Mouse (Mus musculus) CH12.LX (cell line): ENCODE measurements at regions not wholly inside any gene's neighbourhood (a gene's known extent, or its start where the extent isn't known, plus 50 kb on each side); places are given as distances from the start of the nearest gene placed in this dataset.

Experiments used
- DNase-seq: peaks from one replicate; pipeline ENCODE4 v3.0.0-alpha.2; 2013; ENCODE audit errors: extremely low read depth
- H3K27ac ChIP-seq: 2 replicates; pipeline ENCODE4 v1.5.1; 2012; ENCODE audit warnings: low read depth, mild to moderate bottlenecking, control low read depth, moderate library complexity; ENCODE audit not compliant: insufficient read depth
- H3K27me3 ChIP-seq: replicated peaks from 2 replicates; pipeline ENCODE3; 2012; ENCODE audit warnings: inconsistent platforms
- H3K36me3 ChIP-seq, 2 experiments: replicated peaks in 1 of 2; 2 replicates each; pipeline versions ENCODE3 to v1.6.1; 2012; ENCODE audit warnings: inconsistent platforms in 1 of 2, low read length in 1 of 2, mild to moderate bottlenecking in 1 of 2, mixed read lengths in 1 of 2, moderate library complexity in 1 of 2; ENCODE audit not compliant: control insufficient read depth in 1 of 2, insufficient read depth in 1 of 2
- H3K4me1 ChIP-seq, 2 experiments: 2 replicates each; pipeline ENCODE4 v1.6.1; 2012; ENCODE audit warnings: inconsistent platforms in 1 of 2, moderate library complexity in 1 of 2; ENCODE audit not compliant: insufficient read depth in 2 of 2, control insufficient read depth in 1 of 2
- H3K4me2 ChIP-seq: 2 replicates; pipeline ENCODE4 v1.6.1; 2012; ENCODE audit warnings: low read depth, mild to moderate bottlenecking, control low read depth; ENCODE audit not compliant: poor library complexity, insufficient read depth, severe bottlenecking
- H3K4me3 ChIP-seq, 3 experiments: fragments of 150-350 bp in 1 of 3; sonication (generic) in 1 of 3; replicated peaks in 1 of 3; 2 replicates each; pipeline versions ENCODE3 to v1.5.1; 2011 to 2012; ENCODE audit warnings: low read depth in 2 of 3, low read length in 2 of 3, mild to moderate bottlenecking in 2 of 3, moderate library complexity in 2 of 3, control low read depth in 1 of 3, improper control_type of control experiment in 1 of 3, inconsistent platforms in 1 of 3, mixed read lengths in 1 of 3; ENCODE audit not compliant: poor library complexity in 1 of 3
- H3K79me2 ChIP-seq: replicated peaks from 2 replicates; pipeline ENCODE4 v1.6.1; 2012; ENCODE audit warnings: mild to moderate bottlenecking, moderate library complexity; ENCODE audit not compliant: control insufficient read depth, poor library complexity, insufficient read depth, severe bottlenecking; ENCODE audit errors: extremely low read depth
- H3K9ac ChIP-seq: 2 replicates; pipeline ENCODE4 v1.6.1; 2012; ENCODE audit warnings: low read depth, mild to moderate bottlenecking, control low read depth, moderate library complexity; ENCODE audit not compliant: insufficient read depth
- H3K9me3 ChIP-seq: replicated peaks from 2 replicates; pipeline ENCODE3; 2012; ENCODE audit warnings: low read length, inconsistent platforms, mixed read lengths
- CHD1 ChIP-seq: IDR thresholded peaks from 2 replicates; pipeline ENCODE4 v1.6.1; 2012; ENCODE audit warnings: low read depth, low read length, improper control_type of control experiment, inconsistent platforms
- ETS1 ChIP-seq: conservative IDR thresholded peaks from 2 replicates; pipeline ENCODE4 v1.6.1; 2012; ENCODE audit warnings: low read depth, mild to moderate bottlenecking, inconsistent platforms, low read length, improper control_type of control experiment, moderate library complexity
- GABPA ChIP-seq: IDR thresholded peaks from 2 replicates; pipeline ENCODE4 v1.6.1; 2012; ENCODE audit warnings: low read depth, low read length, improper control_type of control experiment, inconsistent platforms; ENCODE audit not compliant: insufficient replicate concordance
- HCFC1 ChIP-seq: IDR thresholded peaks from 2 replicates; pipeline ENCODE4 v1.6.1; 2012; ENCODE audit warnings: low read depth, mild to moderate bottlenecking, inconsistent platforms, low read length, improper control_type of control experiment
- JUN ChIP-seq: IDR thresholded peaks from 2 replicates; pipeline ENCODE4 v1.6.1; 2011; ENCODE audit warnings: low read depth, mild to moderate bottlenecking, low read length, improper control_type of control experiment, moderate library complexity; ENCODE audit not compliant: insufficient read depth
- MAX ChIP-seq: IDR thresholded peaks from 2 replicates; pipeline ENCODE4 v1.6.1; 2011; ENCODE audit warnings: low read length, improper control_type of control experiment
- MAZ ChIP-seq: IDR thresholded peaks from 2 replicates; pipeline ENCODE4 v1.6.1; 2012; ENCODE audit warnings: low read depth, mild to moderate bottlenecking, inconsistent platforms, low read length, improper control_type of control experiment, moderate library complexity
- MEF2A ChIP-seq: IDR thresholded peaks from 2 replicates; pipeline ENCODE4 v1.6.1; 2014; ENCODE audit warnings: low read depth, mild to moderate bottlenecking, inconsistent platforms, low read length, improper control_type of control experiment, borderline replicate concordance
- NELFE ChIP-seq: IDR thresholded peaks from 2 replicates; pipeline ENCODE4 v1.6.1; 2011; ENCODE audit warnings: low read depth, low read length, improper control_type of control experiment
- PAX5 ChIP-seq: IDR thresholded peaks from 2 replicates; pipeline ENCODE4 v1.6.1; 2012; ENCODE audit warnings: low read length, inconsistent platforms, mixed read lengths
- POLR2A ChIP-seq: IDR thresholded peaks from 2 replicates; pipeline ENCODE4 v1.6.1; 2011; ENCODE audit warnings: low read depth, mild to moderate bottlenecking, improper control_type of control experiment, low read length
- RAD21 ChIP-seq: IDR thresholded peaks from 2 replicates; pipeline ENCODE4 v1.6.1; 2011; ENCODE audit warnings: low read depth, mild to moderate bottlenecking, low read length, improper control_type of control experiment, moderate library complexity
- SIN3A ChIP-seq: IDR thresholded peaks from 2 replicates; pipeline ENCODE4 v1.6.1; 2012; ENCODE audit warnings: low read length, improper control_type of control experiment, inconsistent platforms
- ZC3H11A ChIP-seq: IDR thresholded peaks from 2 replicates; pipeline ENCODE4 v1.6.1; 2012; ENCODE audit warnings: low read depth, mild to moderate bottlenecking, inconsistent platforms, low read length, improper control_type of control experiment
- dilution Hi-C: fragments of 300-500 bp; cut with MboI; formaldehyde crosslinking; loops from 2 replicates; pipeline ENCODE4 v1.14.3; 2020; ENCODE audit warnings: low sequenced_read_pairs; ENCODE audit not compliant: extremely low pct_unique_long_range_greater_than_20kb, extremely low pct_ligation_motif_present
- in situ Hi-C: fragments of 300-500 bp; cut with MboI; formaldehyde crosslinking; loops from 3 replicates; pipeline ENCODE4 v1.14.3; 2019; ENCODE audit warnings: low sequenced_read_pairs, low pct_ligation_motif_present, low pct_unique_long_range_greater_than_20kb, mixed read lengths

GRCm38 (mm10) chr9:30212471-30213075 is 214.3 kb upstream of the Snx19 start:
- DNase-seq = no peak
- Histone ChIP-seq H3K79me2 (no peaks in the 10 kb centered on the region), H3K4me2 (no peak overlapping the region), H3K4me1 (no peaks in the 10 kb centered on the region), H3K27me3 (no peaks in the 10 kb centered on the region), H3K36me3 (no peaks in the 10 kb centered on the region), H3K9me3 (peaks cover 40% of the 10 kb centered on the region), H3K4me3 (no peak overlapping the region), H3K27ac (no peak overlapping the region), H3K9ac (no peak overlapping the region)
- in situ Hi-C loops = no loop called here
- TF ChIP-seq JUN (no peak), CHD1 (no peak), HCFC1 (no peak), MAZ (no peak)
- dilution Hi-C loops = no loop called here

GRCm38 (mm10) chr9:30234501-30235163 is 192.3 kb upstream of the Snx19 start:
- Histone ChIP-seq H3K36me3 (no peaks in the 10 kb centered on the region), H3K4me1 (no peaks in the 10 kb centered on the region), H3K79me2 (no peaks in the 10 kb centered on the region), H3K4me2 (no peak overlapping the region), H3K27me3 (no peaks in the 10 kb centered on the region), H3K9me3 (peaks cover 8% of the 10 kb centered on the region), H3K9ac (no peak overlapping the region), H3K27ac (no peak overlapping the region), H3K4me3 (no peak overlapping the region)
- in situ Hi-C loops (no loop called here), dilution Hi-C loops (no loop called here)
- TF ChIP-seq MEF2A = no peak
- TF ChIP-seq ETS1 = no peak
- TF ChIP-seq ZC3H11A = no peak
- no peak for DNase-seq

- Histone ChIP-seq H3K4me1 (no peaks in the 10 kb centered on the region), H3K4me3 (no peak overlapping the region), H3K4me2 (no peak overlapping the region), H3K9me3 (peaks cover 8% of the 10 kb centered on the region), H3K27ac (no peak overlapping the region), H3K79me2 (no peaks in the 10 kb centered on the region), H3K27me3 (no peaks in the 10 kb centered on the region), H3K9ac (no peak overlapping the region), H3K36me3 (no peaks in the 10 kb centered on the region)
- dilution Hi-C loops = no loop called here
- in situ Hi-C loops = no loop called here
- TF ChIP-seq GABPA (no peak), NELFE (no peak), PAX5 (no peak), SIN3A (no peak), MAX (no peak), POLR2A (no peak), HCFC1 (no peak), RAD21 (no peak), ETS1 (no peak)
- no peak for DNase-seq
These were observed 191.1 kb upstream of the Snx19 start for GRCm38 (mm10) chr9:30235791-30236190.
